ENCODE assay signal across 8 mouse cellular contexts in the genomic region with DNA sequence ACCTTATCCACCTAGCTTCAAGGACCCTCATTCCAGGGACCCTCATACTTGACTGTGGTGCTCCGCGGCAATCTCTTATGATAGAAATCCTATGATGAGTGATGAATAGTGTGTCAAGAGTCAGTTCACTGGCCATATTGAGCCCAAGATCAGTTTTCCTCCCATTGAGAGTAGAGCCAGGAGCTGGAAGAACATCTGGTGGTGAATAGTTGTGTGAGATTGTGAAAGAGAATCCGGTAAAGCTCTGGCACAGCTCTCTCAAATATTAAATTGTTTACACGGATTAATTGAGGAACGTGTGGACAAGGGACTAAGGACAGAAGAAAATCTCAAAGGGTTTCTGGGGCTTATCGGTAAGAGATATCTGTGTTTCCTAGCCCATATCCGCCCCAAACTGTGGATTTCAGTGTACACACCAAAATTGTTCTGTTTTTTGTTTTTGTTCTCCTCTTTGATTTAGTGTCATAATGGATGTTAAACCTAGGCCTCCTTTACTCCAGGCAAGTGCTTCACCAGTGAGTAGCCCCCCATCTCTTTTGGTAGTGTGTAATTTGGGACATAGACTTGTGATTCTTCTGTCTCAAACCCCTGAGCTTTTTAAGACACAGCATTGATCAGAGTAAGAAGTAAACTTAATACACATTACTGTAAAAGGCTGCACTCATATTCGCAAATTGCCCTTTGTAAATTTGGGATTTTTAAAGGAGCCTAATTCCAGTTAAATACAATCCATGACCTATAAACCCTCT. TPM values are rescaled to one million over a fixed set of nuclear protein-coding genes. Genes with fewer than 3 reads are reported as not detected.
DNase-seq lines count a peak whose midpoint lies in the region; ATAC-seq and TF ChIP-seq lines count a peak whose summit lies in the region.

No protein-coding gene starts in this region.

- TF ChIP-seq CTCF in CH12.LX (conservative IDR thresholded peaks at IDR 0.05 in 1 of 2, IDR thresholded peaks at IDR 0.05 in 1 of 2; ENCODE audit: low read depth in 2 of 2, low read length in 2 of 2) = no peak

- no peak for TF ChIP-seq EP300 in CH12.LX (IDR thresholded peaks at IDR 0.05; ENCODE audit: low read length)

- TF ChIP-seq POLR2A in CH12.LX (IDR thresholded peaks at IDR 0.05; ENCODE audit: low read depth, low read length) = no peak

- H3K79me2 ChIP-seq in CH12.LX (replicated peaks; ENCODE audit: control insufficient read depth, extremely low read depth, insufficient read depth, poor library complexity, severe bottlenecking) = no peaks in the 10 kb centered on the region

- in situ Hi-C loops in CH12.LX (cut with MboI; ENCODE audit: low pct_ligation_motif_present, low pct_unique_long_range_greater_than_20kb, low sequenced_read_pairs) = no loop called here

- no peaks in the 10 kb centered on the region for H3K9me3 ChIP-seq in CH12.LX (replicated peaks; ENCODE audit: low read length)
- no peaks in the 10 kb centered on the region for H3K9me3 ChIP-seq in liver, embryonic 15.5 days (replicated peaks)

- no peaks in the 10 kb centered on the region for H3K27me3 ChIP-seq in CH12.LX (replicated peaks)
- no peaks in the 10 kb centered on the region for H3K27me3 ChIP-seq in liver, embryonic 15.5 days

- H3K4me1 ChIP-seq in CH12.LX (ENCODE audit: control insufficient read depth in 1 of 2, insufficient read depth in 2 of 2) = peaks cover 0 to 6% of the 10 kb centered on the region in 2 experiments; a peak in 1 of 4 replicates
- no peaks in the 10 kb centered on the region; the same call in 1 of the 2 replicates for H3K4me1 ChIP-seq in liver, embryonic 15.5 days (replicated peaks)

- no peak overlapping the region; the same call in 1 of the 2 replicates for H3K9ac ChIP-seq in CH12.LX (ENCODE audit: insufficient read depth, low read depth)
- H3K9ac ChIP-seq in liver, embryonic 15.5 days = no peak overlapping the region

- 67% methylated on average over 8 of the region's 8 CpGs for WGBS in liver, embryonic 15.5 days (ENCODE audit: insufficient replicate concordance)

- ATAC-seq in liver, embryonic 15.5 days (ENCODE audit: insufficient read depth) = no peak

- no peak overlapping the region for H3K4me2 ChIP-seq in CH12.LX (ENCODE audit: insufficient read depth, low read depth, poor library complexity, severe bottlenecking)
- H3K4me2 ChIP-seq in liver, embryonic 15.5 days = peak overlapping the region; percentile 74

- intact Hi-C loops in left cerebral cortex, postnatal 4 days (cut with DNase I) = no loop called here
- intact Hi-C loops in left cerebral cortex, postnatal 36 days (cut with DNase I) = loop anchor here (5.0 to 10.0 kb wide), 3 partner anchors 36 to 728 kb away; partner anchors contain the start of genes Zfp493 and Zfp85

- no peaks in the 10 kb centered on the region for H3K36me3 ChIP-seq in CH12.LX (replicated peaks in 1 of 2; ENCODE audit: control insufficient read depth in 1 of 2, insufficient read depth in 1 of 2, low read length in 1 of 2)
- no peaks in the 10 kb centered on the region for H3K36me3 ChIP-seq in liver, embryonic 15.5 days (replicated peaks)

- dilution Hi-C loops in CH12.LX (cut with MboI; ENCODE audit: extremely low pct_ligation_motif_present, extremely low pct_unique_long_range_greater_than_20kb, low sequenced_read_pairs) = no loop called here

- H3K27ac ChIP-seq in CH12.LX (ENCODE audit: insufficient read depth, low read depth) = no peak overlapping the region
- H3K27ac ChIP-seq in liver, embryonic 15.5 days (replicated peaks) = peak overlapping the region; percentile 72; the same call in 1 of the 2 replicates

- TF ChIP-seq RAD21 in CH12.LX (IDR thresholded peaks at IDR 0.05; ENCODE audit: low read depth, low read length) = no peak

- peak overlapping the region in 2 of 3 experiments; percentile 65 to 99 for H3K4me3 ChIP-seq in CH12.LX (replicated peaks in 1 of 3; ENCODE audit: low read depth in 2 of 3, low read length in 2 of 3, poor library complexity in 1 of 3)
- H3K4me3 ChIP-seq in liver, embryonic 15.5 days (replicated peaks) = peak overlapping the region; percentile 75

- DNase-seq in cerebellum, adult 9-11 months = peak; percentile 33
- DNase-seq in cerebellum, postnatal 14 days = no peak
- no peak for DNase-seq in CH12.LX (ENCODE audit: extremely low read depth)
- peak; percentile 23 for DNase-seq in gonadal fat pad, adult 2 months (ENCODE audit: low read depth)
- no peak for DNase-seq in left cerebral cortex, postnatal 4 days
- DNase-seq in thymus, postnatal 14 days = no peak
- no peak for DNase-seq in left cerebral cortex, postnatal 36 days (ENCODE audit: low spot score in 2 of 2)

TF ChIP-seq in CH12.LX, 34 proteins besides CTCF, POLR2A, EP300 and RAD21:
- TF ChIP-seq MAFK (IDR thresholded peaks at IDR 0.05; ENCODE audit: insufficient replicate concordance, low read length) = no peak
- TF ChIP-seq JUND (conservative IDR thresholded peaks at IDR 0.05; ENCODE audit: low read depth, low read length) = no peak
- no peak for TF ChIP-seq GABPA (IDR thresholded peaks at IDR 0.05; ENCODE audit: insufficient replicate concordance, low read depth, low read length)

RNA-seq across cellular contexts. Expression of gene Zfp273, which starts 0.4 kb away (rescaled TPM):
- 2.0 and 2.4 TPM in 2 replicates for total RNA-seq in CH12.LX (2012; rRNA removed)
- 4.1 and 4.5 TPM in 2 replicates for total RNA-seq in CH12.LX (2014; rRNA removed)
- polyA plus RNA-seq in CH12.LX (2012; ENCODE audit: insufficient read length, low read depth) = 1.9 and 2.0 TPM in 2 replicates
- polyA plus RNA-seq in gonadal fat pad, adult 2 months (2012; rRNA removed) = 0.57 and 0.89 TPM in 2 replicates
- 1.3 and 1.4 TPM in 2 replicates for polyA plus RNA-seq in liver, embryonic 15.5 days (2015; fragmentation: Nextera tagmentation; extraction: Ambion mirVana)
- total RNA-seq in left cerebral cortex, postnatal 4 days (2021) = 10 to 100 TPM in 1 of 2 experiments, 1 to 10 TPM in 1; 7.9 to 11.2 TPM
- total RNA-seq in left cerebral cortex, postnatal 36 days (2021) = 1 to 10 TPM; 5.7 to 7.8 TPM

RNA-seq across cellular contexts. Expression of gene Gm10037, which starts 17.8 kb away (rescaled TPM):
- total RNA-seq in CH12.LX (2012; rRNA removed) (not detected in 2 replicates), CH12.LX (2014; rRNA removed) (not detected in 2 replicates)
- polyA plus RNA-seq in CH12.LX (2012; ENCODE audit: insufficient read length, low read depth) = not detected in 2 replicates
- 1.3 and 1.9 TPM in 2 replicates for polyA plus RNA-seq in gonadal fat pad, adult 2 months (2012; rRNA removed)
- 0.18 and 0.31 TPM in 2 replicates for polyA plus RNA-seq in liver, embryonic 15.5 days (2015; fragmentation: Nextera tagmentation; extraction: Ambion mirVana)
- total RNA-seq in left cerebral cortex, postnatal 4 days (2021) = 1 to 10 TPM; 3.8 to 5.3 TPM
- total RNA-seq in left cerebral cortex, postnatal 36 days (2021) = 10 to 100 TPM; 11.0 to 14.3 TPM

RNA-seq across cellular contexts. Expression of gene Zfp493, which starts 33.6 kb away (rescaled TPM):
- total RNA-seq in CH12.LX (2012; rRNA removed) = not detected in 2 replicates
- total RNA-seq in CH12.LX (2014; rRNA removed) = not detected in 2 replicates
- polyA plus RNA-seq in CH12.LX (2012; ENCODE audit: insufficient read length, low read depth) = not detected in 2 replicates
- polyA plus RNA-seq in gonadal fat pad, adult 2 months (2012; rRNA removed) = 0.45 and 1.0 TPM in 2 replicates
- 0.53 TPM in 2 replicates for polyA plus RNA-seq in liver, embryonic 15.5 days (2015; fragmentation: Nextera tagmentation; extraction: Ambion mirVana)
- 1 to 10 TPM; 3.2 to 4.9 TPM for total RNA-seq in left cerebral cortex, postnatal 4 days (2021)
- 1 to 10 TPM; 3.1 to 3.7 TPM for total RNA-seq in left cerebral cortex, postnatal 36 days (2021)

RNA-seq across cellular contexts. Expression of gene BC048507, which starts 50.0 kb away (rescaled TPM):
- total RNA-seq in CH12.LX (2012; rRNA removed) (not detected in 2 replicates), CH12.LX (2014; rRNA removed) (not detected in 2 replicates)
- polyA plus RNA-seq in CH12.LX (2012; ENCODE audit: insufficient read length, low read depth) = 0.72 TPM in 1 of 2 replicates, not detected in the other
- polyA plus RNA-seq in gonadal fat pad, adult 2 months (2012; rRNA removed) = not detected in 2 replicates
- not detected in 2 replicates for polyA plus RNA-seq in liver, embryonic 15.5 days (2015; fragmentation: Nextera tagmentation; extraction: Ambion mirVana)
- not detected for total RNA-seq in left cerebral cortex, postnatal 4 days (2021)
- total RNA-seq in left cerebral cortex, postnatal 36 days (2021) = not detected

RNA-seq across cellular contexts. Expression of gene Zfp85, which starts 58.1 kb away (rescaled TPM):
- total RNA-seq in CH12.LX (2012; rRNA removed) (3.0 and 3.3 TPM in 2 replicates), CH12.LX (2014; rRNA removed) (6.4 and 7.0 TPM in 2 replicates)
- polyA plus RNA-seq in CH12.LX (2012; ENCODE audit: insufficient read length, low read depth) = 2.7 and 3.1 TPM in 2 replicates
- polyA plus RNA-seq in gonadal fat pad, adult 2 months (2012; rRNA removed) = 0.69 and 0.96 TPM in 2 replicates
- polyA plus RNA-seq in liver, embryonic 15.5 days (2015; fragmentation: Nextera tagmentation; extraction: Ambion mirVana) = 0.96 and 1.3 TPM in 2 replicates
- 1 to 10 TPM; 7.2 to 9.1 TPM for total RNA-seq in left cerebral cortex, postnatal 4 days (2021)
- total RNA-seq in left cerebral cortex, postnatal 36 days (2021) = 1 to 10 TPM; 6.3 to 6.5 TPM

Comparison
In these comparisons a context has a peak if more than half of its experiments do, and no peak if none do; other contexts are left out.
1. DNase-seq: peak in cerebellum, adult 9-11 months (single experiment) and gonadal fat pad, adult 2 months (single experiment); none in cerebellum, postnatal 14 days (0 of 2), CH12.LX (single experiment), left cerebral cortex, postnatal 4 days (single experiment), thymus, postnatal 14 days (single experiment) and left cerebral cortex, postnatal 36 days (0 of 2).
2. RNA of gene Gm10037, which starts 17.8 kb away (total RNA-seq): 11.0 to 14.3 TPM in left cerebral cortex, postnatal 36 days and 3.8 to 5.3 TPM in left cerebral cortex, postnatal 4 days; not detected in CH12.LX; every median in the first group is over 4 times any median in the second.
3. RNA of gene Zfp493, which starts 33.6 kb away (total RNA-seq): 3.2 to 4.9 TPM in left cerebral cortex, postnatal 4 days and 3.1 to 3.7 TPM in left cerebral cortex, postnatal 36 days; not detected in CH12.LX; every median in the first group is over 4 times any median in the second.